Mouse (Mus musculus): ENCODE data around the gene Prc1.

Gene Prc1

DNA sequence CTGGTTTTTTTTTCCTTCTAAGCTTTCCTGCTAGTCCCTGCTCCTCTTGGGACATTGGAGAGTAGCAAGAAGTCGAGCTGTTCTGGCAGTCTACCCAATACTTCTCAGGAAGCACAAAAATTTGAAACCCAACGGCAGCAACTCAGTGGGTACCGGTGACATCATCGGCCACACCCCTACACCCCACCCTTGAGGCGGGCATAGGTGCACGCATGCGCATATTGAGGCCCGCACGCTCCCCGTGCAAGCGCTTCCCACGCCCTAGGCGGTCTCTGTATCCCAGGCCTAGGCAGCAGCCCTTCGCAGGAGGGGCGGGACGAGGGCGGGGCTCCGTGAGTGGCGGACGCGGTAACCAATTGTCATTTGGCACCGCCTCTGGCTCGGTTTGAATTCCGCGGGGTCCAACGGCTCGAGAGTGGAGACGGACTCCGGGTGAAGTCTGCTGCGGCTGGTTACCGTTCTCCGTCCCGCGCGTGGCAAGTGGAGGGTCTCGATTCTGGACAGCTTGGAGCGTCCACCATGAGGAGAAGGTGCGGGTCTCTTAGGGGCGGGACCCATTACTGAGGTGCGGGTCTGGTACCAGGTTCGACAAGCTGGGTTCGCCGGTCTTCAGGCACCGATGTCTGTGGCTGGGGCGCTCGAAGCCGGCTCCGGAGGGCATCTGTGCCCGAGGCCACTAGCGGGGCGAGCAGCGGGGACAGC lies at the start of gene Prc1:
Prc1 (plus strand) TSS at position 389 of the 702 bp plus-strand sequence.
- DNase-seq (ENCODE audit: low spot score): peak; percentile 99

DNA sequence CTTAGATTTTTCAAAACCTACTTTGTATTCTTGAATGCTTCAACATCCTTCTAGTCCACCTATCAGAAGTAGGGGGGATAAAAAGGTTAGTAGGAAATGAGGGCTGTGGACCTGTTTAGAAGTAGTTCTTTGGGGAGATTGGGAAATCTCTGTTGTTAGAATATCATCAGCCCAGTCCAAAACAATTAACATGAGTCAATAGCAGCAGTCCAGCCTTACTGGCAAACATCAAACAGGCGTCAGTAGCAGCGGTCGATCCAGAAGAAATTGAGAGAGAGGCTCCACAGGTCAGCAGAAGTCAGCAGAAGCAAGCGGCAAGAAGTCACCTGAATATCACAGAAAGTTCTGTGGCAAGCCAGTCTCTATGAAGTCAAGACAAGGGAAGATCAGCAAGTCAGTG lies 49.4 kb upstream of the Prc1 start:
- no peak for DNase-seq (ENCODE audit: low spot score)

DNA sequence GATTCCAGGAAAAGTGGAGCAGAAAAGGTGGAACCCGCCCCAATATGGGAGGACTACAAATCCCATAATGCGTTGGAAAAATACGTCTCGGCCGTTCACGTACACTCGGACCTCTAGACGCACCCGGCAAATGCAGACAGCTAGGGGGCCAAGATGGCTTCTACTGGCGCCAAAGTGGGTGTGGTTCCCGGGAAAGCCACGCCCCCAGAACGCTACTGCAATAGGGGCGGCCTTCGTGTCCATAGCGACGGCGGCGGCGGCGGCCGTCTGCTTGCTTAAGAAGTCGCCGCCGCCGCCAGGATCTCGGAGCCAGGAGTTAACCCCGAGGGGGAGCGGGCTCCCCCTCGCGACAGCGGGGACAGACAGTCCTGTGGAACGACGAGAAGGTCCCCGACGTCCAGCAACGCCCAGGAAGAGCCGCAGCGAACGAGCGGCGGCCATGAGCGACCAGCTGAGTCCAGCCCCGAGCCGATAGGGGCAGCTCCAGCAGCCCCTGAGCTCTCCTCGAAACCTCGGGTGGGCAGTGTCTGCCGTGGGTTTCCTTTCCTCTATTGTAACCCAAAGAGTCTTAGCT lies 48.0 kb upstream of the Prc1 start, which contains the start of gene Ttll13:
Ttll13 (plus strand) TSS at position 229 of the 574 bp plus-strand sequence.
- peak; percentile 99 for DNase-seq (ENCODE audit: low spot score)

DNA sequence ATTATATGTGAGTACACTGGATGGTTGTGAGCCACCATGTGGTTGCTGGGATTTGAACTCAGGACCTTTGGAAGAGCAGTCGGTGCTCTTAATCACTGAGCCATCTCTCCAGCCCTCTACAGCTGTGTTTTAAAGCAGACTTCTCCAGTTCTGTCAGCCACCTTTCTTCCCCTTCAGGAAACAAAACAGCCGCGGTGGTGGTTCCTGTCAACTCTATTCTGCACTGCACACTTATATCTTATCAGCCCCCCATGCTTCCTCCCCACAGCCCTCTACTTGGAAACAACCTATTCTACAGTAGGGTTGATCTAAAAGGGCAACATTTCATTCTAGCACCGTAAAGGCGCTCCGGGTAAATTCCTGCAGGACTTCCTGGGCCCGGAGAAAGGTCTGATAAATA lies 47.4 kb upstream of the Prc1 start:
- DNase-seq (ENCODE audit: low spot score): no peak

DNA sequence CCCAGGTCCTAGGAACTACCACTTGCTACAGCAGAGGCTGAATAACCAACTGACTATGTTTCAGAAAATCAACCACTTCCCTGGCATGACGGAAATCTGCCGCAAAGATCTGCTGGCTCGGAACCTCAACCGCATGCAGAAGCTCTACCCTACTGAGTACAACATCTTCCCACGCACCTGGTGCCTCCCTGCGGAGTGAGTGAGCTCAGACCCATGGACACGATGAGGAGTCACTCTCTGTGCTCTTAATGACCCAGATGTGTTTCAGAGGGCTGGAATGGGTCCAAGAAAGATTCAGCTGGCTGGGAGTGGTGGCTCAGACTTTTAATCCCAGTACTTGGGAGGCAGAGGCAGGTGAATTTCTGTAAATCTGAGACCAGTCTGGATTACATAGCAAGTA lies 41.8 kb upstream of the Prc1 start:
- DNase-seq (ENCODE audit: low spot score): no peak

DNA sequence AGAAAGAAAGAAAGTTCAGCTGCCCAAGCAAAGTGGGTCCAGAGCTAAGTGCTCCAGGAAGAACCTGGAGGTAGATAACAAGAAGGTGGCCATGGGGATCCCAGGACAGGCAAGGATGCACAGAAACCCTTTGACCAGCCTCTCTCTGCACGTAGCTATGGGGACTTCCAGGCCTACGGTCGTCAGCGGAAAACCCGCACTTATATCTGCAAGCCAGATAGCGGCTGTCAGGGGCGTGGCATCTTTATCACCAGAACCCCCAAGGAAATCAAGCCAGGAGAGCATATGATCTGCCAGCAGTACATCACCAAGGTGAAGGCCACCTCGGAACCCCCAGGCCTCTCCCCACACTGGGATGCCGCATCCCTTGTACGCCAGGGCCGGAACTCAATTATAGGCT lies 41.4 kb upstream of the Prc1 start:
- DNase-seq (ENCODE audit: low spot score): no peak

DNA sequence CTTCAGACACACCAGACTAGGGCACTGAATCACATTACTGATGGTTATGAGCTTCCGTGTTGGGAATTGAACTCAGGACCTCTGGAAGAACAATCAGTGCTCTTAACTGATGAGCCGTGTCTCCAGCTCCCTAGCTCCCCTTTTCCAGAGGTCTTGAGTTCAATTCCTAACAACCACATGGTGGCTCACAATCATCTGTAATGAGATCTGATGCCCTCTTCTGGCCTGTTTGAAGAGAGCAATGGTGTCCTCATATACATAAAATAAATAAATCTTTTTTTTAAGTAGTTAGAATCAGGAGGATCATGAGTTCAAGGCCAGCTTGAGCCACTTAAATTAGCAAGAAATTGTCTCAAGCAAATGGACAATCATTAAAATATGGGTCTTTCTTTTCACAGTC lies 38.3 kb upstream of the Prc1 start:
- no peak for DNase-seq (ENCODE audit: low spot score)

DNA sequence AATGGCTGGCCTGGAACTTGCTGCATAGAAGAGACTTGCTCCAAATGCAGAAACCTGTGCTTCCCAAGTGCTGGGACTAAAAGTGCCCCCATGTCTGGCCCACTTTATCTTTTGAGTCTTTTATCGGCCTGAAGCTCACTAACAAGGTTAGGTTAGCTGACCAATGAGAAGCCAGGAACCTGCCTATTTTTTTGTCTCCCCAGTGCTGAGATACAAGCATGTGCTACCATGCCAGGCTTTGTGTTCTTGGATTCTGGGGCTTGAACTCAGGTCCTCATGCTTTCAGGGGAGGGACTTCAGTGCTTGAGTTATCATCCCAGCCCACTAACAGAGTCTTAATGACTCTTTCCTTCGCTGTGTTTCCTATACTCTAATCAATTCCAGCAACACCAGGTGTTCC lies 36.5 kb upstream of the Prc1 start:
- DNase-seq (ENCODE audit: low spot score): no peak

DNA sequence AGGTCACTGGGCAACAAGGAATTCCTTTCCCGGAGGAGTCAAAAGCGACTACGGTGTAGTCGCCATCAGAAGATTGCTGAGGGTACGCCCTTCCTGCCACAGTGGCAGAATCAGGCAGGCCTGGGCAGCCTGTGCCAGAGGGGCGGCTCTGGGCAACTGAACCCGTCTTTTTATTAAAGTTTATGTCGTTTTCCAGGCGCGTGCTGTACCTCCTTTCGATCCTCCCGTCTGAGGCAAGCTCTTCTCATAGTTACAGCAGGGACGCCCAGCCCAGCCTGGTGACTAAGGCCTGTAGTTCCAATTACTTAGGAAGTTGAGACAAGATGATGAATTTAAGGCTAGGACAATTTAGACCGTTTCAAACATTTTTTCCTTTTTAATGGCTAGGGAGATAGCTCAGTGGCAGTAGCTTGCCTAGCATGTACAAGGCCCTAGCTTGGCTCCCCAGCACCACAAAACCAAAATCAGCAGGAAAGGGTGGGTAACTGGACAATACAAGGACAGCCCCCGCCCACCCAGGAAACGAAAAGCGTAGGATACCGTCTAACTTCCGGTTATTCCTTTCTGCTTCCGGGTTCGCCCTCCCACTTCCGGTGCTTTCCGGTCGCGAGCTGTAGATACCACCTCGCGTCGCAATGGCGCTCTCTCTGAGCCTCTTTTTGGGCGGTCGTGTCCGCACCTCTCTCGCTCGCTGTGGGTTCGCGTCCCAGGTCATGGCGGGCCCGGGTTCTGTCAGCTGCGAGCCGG lies 33.5 kb upstream of the Prc1 start, which contains the start of gene Ngrn:
Ngrn (plus strand) TSS at position 591 of the 747 bp plus-strand sequence.
- DNase-seq (ENCODE audit: low spot score): peak; percentile 95

DNA sequence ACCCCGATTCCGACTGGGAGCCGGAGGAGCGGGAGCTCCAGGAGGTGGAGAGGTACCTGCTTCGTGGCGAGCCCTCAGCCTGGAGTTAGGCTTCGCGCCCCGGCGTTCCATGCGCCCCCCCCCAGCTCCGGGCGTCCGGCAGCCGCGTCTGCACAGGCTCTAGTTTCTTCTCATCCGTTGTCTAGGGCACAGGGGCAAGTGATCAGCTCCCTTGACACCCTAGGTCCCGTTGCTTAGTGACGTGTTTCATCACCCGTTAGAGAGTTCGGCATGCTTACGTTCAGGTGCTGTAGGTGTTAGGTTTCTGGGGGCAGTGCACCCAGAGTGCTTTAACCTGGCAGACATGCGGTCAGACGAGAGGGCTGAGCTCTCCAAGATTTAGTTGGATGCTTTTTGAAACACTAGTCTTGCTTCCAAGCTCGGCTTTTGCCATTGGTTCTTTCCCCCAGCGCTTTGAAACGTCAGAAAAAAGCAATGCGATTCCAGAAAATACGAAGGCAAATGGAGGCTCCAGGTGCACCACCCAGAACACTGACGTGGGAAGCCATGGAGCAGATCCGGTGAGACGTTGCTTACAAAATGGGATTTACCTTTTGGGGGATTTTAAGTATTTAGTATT lies 32.8 kb upstream of the Prc1 start:
- DNase-seq (ENCODE audit: low spot score): peak; percentile 38

DNA sequence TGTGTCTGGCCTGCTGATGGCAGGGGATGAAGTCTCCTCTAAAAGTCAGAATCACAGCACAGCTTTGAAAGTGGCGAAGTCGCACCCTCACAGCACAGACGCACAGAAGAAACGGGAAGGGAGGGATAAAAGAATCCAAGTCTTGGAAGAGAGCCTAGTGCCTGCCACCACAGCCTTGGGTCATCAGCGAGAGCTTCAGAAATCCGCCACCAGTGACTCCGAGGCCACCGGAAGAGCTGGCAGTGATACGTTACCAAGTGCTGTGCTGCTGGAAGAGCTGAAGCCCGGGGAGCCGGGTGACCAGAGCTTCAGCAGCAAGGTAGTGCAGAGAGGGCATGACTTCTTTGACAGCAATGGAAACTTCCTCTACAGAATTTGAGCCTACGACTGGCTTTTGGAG lies 29.6 kb upstream of the Prc1 start:
- no peak for DNase-seq (ENCODE audit: low spot score)

DNA sequence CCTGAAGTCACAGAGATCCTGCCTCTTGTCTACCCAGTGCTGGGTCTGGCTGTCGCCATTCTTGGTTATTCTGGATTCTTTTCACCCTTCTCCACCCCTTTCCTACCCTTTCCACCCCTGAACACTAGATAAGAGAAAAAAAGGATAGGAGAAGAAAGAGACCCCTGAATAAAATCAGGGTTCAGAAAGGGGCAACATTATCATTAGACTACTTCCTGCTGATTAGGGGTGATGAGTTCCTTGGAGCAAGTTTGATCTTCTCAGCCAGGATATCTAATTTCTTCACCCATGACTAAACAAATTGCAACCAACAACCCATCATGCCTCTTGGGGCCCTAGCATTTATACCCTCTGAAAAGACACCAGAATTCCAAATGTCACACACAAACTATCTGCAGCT lies 26.5 kb upstream of the Prc1 start:
- DNase-seq (ENCODE audit: low spot score): no peak

DNA sequence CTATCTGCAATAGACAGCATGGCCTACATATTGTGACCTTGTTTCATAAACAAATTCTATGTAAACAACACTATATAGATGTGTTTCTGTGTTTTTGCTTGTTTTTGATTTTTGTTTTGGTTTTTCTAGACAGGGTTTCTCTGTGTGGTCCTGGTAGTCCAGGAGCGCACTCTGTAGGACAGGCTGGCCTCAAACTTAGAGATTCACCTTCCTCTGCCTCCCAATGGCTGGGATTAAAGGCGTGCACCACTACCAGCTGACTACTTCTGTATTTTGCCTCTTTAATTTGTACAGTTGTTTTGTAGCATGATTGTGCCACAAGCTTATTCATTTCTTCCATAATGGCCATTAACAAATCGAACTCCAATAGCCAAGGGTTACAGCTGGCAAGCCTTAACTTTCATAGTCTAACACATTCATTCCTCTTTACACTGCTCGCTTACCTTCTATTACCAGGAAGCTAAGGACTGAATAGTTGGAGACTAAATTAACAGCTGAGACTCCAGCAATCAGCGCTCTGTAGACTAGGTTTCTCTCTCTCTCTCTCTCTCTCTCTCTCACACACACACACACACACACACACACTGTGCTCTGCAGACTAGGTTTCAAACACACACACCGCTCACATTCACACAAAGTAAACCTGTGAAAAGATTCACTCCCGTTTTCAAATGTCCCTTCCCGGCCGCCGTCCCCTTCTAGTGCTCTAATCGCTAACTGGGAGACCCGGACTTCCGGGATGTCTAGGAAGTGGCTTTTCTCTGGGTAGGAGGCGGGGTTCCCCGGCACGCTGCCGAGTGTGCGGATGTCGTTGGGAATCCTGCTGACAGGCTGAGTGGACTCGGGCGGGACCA lies 25.1 kb upstream of the Prc1 start, which contains the start of gene Vps33b:
Vps33b (plus strand) TSS at position 753 of the 854 bp plus-strand sequence.
- DNase-seq (ENCODE audit: low spot score): peak; percentile 98

DNA sequence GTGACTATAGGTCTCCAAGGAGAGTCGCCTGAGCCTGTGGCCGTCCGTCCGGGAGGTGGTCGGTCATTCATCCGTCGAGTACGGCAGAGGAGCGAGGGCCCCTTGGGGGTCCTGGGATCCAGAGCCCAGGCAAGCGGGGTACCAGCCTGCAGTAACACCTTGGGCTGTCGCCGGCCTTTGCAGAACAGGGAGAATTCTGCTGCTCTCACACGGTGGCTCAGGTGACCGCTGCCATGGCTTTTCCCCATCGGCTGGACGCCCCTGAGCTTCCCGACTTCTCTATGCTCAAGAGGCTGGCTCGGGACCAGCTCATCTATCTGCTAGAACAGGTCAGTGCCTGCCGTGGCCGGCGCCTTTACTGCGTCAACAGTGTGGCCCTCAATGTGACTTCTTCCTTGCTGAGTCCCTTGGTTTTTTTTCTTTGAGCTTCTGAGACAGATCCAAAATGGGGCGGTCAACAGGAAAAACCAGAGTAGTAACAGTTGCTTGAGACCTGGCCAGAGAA lies 24.4 kb upstream of the Prc1 start:
- peak; percentile 37 for DNase-seq (ENCODE audit: low spot score)

DNA sequence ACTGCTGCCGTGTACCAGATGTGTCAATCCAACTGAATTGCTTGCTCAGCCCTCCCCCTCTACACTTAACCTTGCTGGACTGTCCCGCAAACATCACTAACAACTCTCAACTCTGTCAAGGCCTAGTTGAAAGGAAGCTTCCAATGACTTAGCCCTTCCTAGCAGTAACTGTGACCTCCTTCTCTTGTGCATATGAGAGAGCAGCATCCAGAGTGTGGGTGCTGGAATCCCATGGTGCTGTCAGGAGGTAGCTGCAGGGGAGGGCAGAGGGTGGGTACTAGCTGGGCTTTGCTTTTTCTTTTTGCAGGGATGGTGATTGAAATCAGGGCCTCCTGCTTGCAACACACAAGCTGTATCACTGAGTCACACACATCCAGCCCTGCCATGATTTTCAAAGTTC lies 20.8 kb upstream of the Prc1 start:
- DNase-seq (ENCODE audit: low spot score): no peak

DNA sequence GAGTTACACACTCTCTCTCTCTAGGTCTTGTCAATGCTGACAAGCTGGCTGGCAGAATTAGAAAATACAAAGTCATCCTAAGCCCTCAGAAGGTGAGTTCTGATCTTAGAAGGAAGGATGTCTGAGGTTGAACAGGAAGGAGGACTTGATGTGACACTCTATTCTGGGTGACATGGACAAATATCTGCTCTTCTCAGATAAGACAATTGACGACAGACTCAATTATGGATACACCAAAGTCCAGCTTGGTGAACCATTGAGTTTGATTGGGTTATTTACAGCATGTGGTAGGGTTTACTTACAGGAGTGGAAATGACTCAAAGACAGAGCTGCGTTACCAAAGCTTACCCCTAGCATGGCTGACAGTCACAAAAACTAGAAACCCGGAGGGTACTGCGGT lies 17.9 kb upstream of the Prc1 start:
- DNase-seq (ENCODE audit: low spot score): no peak

DNA sequence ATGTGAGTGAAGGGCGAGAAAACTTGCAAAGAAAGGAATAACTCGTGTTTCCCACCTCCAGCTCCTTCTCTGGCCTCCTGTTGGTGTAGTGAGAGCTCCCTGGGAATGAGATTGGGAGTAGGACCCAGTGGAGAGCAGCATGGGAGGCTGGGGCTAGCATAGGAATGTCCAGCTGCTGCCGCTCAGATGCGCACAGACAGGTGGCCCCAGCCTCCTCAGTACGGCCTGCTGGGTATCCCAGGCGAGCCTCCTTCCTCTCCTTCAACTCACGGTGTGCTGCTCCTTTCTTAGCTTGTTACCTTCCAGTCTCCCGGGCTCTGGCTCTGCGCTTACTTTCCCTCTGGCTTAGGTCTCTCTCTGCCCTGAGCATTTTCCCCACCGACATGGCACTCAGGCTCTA lies 14.2 kb upstream of the Prc1 start:
- DNase-seq (ENCODE audit: low spot score): no peak

DNA sequence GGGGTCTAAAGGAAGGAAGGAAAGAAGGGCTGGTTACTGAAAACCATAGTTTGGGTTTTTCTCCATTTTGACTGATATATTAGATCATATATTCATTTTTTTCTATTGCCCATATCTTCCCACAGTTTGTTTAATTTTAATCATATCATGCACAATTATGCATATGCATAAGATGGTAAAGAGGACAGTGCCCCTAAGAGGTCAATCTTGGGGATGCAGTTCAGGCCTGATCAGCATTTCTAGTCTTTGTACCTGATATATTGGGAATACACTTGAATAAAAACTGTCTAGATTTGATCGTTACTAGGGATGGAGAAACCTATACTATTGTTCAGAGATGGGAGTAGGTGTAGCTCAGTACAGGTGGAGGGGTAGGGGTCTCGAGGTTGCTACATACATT lies 13.3 kb upstream of the Prc1 start:
- no peak for DNase-seq (ENCODE audit: low spot score)

DNA sequence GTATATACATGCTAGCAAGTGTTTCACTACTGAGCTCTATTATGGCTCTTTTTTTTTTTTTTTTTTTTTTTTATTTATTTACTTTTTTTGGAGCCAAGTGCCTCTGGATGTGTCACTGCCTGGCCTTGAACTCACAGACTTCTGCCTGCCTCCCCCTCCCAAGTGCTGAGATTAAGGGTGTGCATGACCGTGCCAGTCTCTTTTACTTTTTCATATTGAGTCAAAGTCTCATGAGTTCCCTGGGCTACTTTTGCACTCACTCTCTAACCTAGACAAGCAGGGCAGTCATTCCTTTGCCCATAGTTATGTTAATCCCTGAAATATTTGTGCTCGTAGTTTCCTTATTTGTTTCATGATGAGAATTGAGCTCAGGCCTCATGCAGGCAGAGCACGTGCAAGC lies 12.6 kb upstream of the Prc1 start:
- no peak for DNase-seq (ENCODE audit: low spot score)

DNA sequence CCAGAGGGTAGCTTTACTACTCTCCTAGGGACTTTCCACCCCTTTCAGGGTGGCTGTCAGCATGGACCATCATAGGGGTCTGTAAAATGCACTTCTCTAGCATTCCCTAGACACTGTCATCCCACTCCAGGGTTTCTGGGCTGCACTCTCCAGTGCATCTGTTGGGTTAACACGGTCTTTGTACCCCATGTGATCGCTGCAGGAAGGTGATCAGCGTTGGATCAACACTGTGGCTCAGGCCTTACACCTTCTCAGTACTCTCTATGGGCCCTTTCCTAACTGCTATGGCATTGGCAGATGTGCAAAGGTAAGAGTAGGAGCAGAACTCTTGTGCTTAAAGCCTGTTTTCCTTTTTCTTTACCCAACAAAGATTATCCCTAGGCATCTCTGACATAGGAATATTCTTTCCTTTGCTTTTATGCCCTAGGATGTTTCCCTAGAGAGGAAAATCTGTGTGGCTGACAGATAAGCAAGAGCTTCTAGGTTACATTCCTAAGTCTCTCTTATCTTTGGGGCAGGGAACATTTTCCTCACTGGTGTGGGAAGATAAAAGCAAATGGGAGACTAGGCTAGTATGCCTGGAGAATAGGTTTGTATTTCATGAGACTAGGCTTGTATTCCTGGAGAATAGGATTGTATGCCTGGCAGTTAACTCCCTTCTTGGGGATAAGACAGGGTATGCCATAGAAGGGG lies 10.9 kb upstream of the Prc1 start:
- DNase-seq (ENCODE audit: low spot score): no peak

DNA sequence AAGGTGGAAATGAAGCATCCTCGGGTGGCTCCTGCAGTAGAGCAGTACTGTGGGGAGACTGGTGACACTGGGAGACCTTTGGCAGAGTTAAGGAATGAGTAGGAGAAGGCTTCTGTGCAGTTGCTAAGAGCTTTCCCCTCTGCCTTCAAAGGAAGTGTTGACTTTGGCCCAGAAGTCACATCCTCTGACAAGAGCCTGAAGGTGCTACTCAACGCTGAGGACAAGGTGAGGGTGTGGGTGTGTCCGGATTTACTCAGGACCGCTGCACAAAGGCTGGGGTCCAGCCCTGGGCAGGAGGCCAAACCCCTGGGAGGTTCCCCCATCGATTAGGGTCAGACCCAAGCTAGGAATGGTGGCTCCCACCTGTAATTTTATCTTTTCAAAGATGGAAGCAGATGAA lies 9.9 kb upstream of the Prc1 start:
- no peak for DNase-seq (ENCODE audit: low spot score)

All from embryo, embryonic 10.5 days (tissue).